Mouse (Mus musculus): ENCODE results near the gene Exoc2.

GRCm38 (mm10) chr13:30813464-30813863, 160.4 kb downstream of the Exoc2 start:
- TF ChIP-seq CTCF (IDR thresholded peaks at IDR 0.05; ENCODE audit: low read depth), result no peak
- TF ChIP-seq EP300 (optimal IDR thresholded peaks at IDR 0.05), result no peak
